Mouse (Mus musculus) limb, embryonic 14.5 days (tissue): ENCODE measurements around the gene Saysd1. TPM values are rescaled to one million over a fixed set of nuclear protein-coding genes. Genes with fewer than 3 reads are reported as not detected.

ENCODE experiments used
- ATAC-seq: fragments of 200-750 bp; cut with Nextera tagmentation; 2 replicates; pipeline ENCODE4 v1.8.0; 2017; ENCODE audit warnings: low read depth, moderate number of reproducible peaks, moderate TSS enrichment; ENCODE audit not compliant: low FRiP score
- DNase-seq: peaks from one replicate; pipeline ENCODE4 v3.0.0-alpha.2; 2015; ENCODE audit warnings: low spot score
- H3K27ac ChIP-seq: fragments of 300-500 bp; sonication (generic); replicated peaks from 2 replicates; pipeline ENCODE4 v1.5.1; 2014; ENCODE audit warnings: low read depth, mild to moderate bottlenecking, low read length, moderate library complexity, mixed read lengths
- H3K27me3 ChIP-seq: fragments of 300-500 bp; sonication (generic); 2 replicates; pipeline ENCODE4 v1.6.1; 2014; ENCODE audit warnings: low read length, mixed read lengths; ENCODE audit not compliant: control insufficient read depth, insufficient read depth
- H3K36me3 ChIP-seq: fragments of 300-500 bp; sonication (generic); 2 replicates; pipeline ENCODE4 v1.6.1; 2014; ENCODE audit warnings: mild to moderate bottlenecking, low read length, moderate library complexity, mixed read lengths; ENCODE audit not compliant: control insufficient read depth, insufficient read depth
- H3K4me1 ChIP-seq: fragments of 300-500 bp; sonication (generic); 2 replicates; pipeline ENCODE4 v1.6.1; 2014; ENCODE audit warnings: antibody characterized with exemption, low read length, mixed read lengths; ENCODE audit not compliant: control insufficient read depth, insufficient read depth
- H3K4me2 ChIP-seq: fragments of 300-500 bp; sonication (generic); replicated peaks from 2 replicates; pipeline ENCODE4 v1.6.1; 2014; ENCODE audit warnings: low read depth, mild to moderate bottlenecking, low read length, moderate library complexity; ENCODE audit not compliant: severe bottlenecking
- H3K4me3 ChIP-seq: fragments of 300-500 bp; sonication (generic); replicated peaks from 2 replicates; pipeline ENCODE4 v1.5.1; 2014; ENCODE audit warnings: low read length
- H3K9ac ChIP-seq: fragments of 300-500 bp; sonication (generic); 2 replicates; pipeline ENCODE4 v1.6.1; 2014; ENCODE audit warnings: mild to moderate bottlenecking, low read depth, low read length, moderate library complexity; ENCODE audit not compliant: severe bottlenecking
- H3K9me3 ChIP-seq: fragments of 300-500 bp; sonication (generic); 2 replicates; pipeline ENCODE4 v1.6.1; 2016; ENCODE audit warnings: low read length; ENCODE audit not compliant: control insufficient read depth
- POLR2A ChIP-seq: fragments of 200-500 bp; IDR thresholded peaks from 2 replicates; pipeline ENCODE4 v1.8.0; 2012; ENCODE audit warnings: inconsistent platforms, mild to moderate bottlenecking, moderate library complexity, borderline replicate concordance; ENCODE audit not compliant: insufficient read depth, insufficient read length; ENCODE audit errors: extremely low read depth
- WGBS: fragments of 180-500 bp; shearing (Covaris S2); extraction: QIAGEN DNeasy Blood & Tissue Kit; methylation state at CpG from one replicate; pipeline ENCODE4 v1.1.7; 2014; 5-methylcytosine and 5-hydroxymethylcytosine counted together
- polyA plus RNA-seq, 2 experiments: library from polyadenylated mRNA; depleted of rRNA in 1 of 2; stranded (reverse) in 1 of 2; unstranded in 1 of 2; fragments of >200 nt; fragmentation: Nextera tagmentation in 1 of 2; extraction: Ambion mirVana in 1 of 2; gene quantifications; 2 replicates each; pipeline versions ENCODE4 v1.2.1 to v1.2.3; 2012 to 2014

Saysd1 gene
- polyA plus RNA-seq, 2 experiments, result 8.9 to 15.6 TPM

DNA sequence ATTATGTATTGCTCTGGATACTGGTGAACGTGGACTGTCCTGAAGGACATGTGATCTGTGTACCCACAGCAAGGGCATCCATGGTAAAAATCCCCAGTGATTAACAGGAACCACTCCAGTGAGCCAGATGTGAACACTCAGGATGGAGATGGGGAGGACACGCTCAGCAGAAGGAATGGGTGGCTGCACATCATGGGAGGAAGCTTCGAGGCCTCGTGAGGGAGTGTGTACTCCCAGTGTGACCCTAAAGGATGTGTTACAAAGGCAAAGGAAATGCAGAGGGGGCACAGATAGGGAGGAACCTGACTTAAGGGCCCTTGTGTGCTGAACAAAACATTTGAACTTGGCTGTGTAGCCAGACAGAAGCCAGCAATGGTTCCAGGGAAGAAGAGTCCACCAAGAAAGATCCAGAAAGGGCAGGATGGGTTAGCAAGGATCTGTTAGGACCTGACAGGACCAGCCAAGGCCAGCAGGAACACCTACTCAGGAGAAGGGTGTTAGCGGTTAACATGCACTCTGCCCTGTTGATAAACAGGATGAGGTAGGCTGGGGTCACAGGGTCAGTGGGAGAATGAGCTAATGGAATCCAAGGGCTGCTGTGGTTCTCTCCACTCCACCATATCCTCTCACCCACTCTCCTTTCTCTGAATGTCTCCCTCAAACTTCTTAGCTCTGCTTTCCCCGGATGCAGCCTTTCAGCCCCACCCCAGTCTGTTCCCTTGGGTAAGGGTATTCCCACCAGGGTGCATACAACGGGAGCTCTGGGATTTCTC lies 25.0 kb downstream of the Saysd1 start:
- Histone ChIP-seq H3K27me3 (no peaks in the 10 kb centered on the region), H3K4me1 (peaks cover 7% of the 10 kb centered on the region), H3K4me3 (no peak overlapping the region), H3K36me3 (no peaks in the 10 kb centered on the region), H3K9me3 (no peaks in the 10 kb centered on the region), H3K27ac (no peak overlapping the region), H3K9ac (no peak overlapping the region), H3K4me2 (no peak overlapping the region)
- WGBS, result 57% methylated on average over 7 of the region's 7 CpGs
- ATAC-seq, result no peak
- no peak for TF ChIP-seq POLR2A
- DNase-seq, result no peak

DNA sequence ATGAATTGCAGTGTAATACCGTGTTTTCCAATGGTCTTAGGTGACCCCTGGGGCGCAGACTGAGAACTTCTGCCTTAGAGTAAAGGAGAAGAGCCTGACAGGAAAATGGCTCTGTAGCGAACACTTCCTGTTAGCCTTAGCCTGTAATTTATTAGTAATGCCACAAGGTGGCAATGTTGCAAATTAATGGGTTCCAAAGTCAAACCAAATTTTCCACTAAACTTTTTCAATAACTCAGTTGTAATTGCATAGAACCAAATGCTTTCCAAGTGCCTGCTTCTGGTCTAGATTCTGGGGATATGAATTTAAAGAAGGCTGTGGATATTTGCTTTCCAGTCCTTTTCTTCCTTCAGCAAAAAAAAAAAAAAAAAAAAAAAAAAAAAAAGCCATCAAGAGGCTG lies 26.1 kb downstream of the Saysd1 start:
- 62% methylated on average over 3 of the region's 3 CpGs for WGBS
- no peak overlapping the region for H3K4me3 ChIP-seq
- H3K4me1 ChIP-seq, result peaks cover 7% of the 10 kb centered on the region
- no peak overlapping the region for H3K4me2 ChIP-seq
- H3K9me3 ChIP-seq, result no peaks in the 10 kb centered on the region
- no peaks in the 10 kb centered on the region for H3K36me3 ChIP-seq
- no peak for DNase-seq
- H3K27ac ChIP-seq, result no peak overlapping the region
- TF ChIP-seq POLR2A, result no peak
- no peaks in the 10 kb centered on the region for H3K27me3 ChIP-seq
- no peak for ATAC-seq
- no peak overlapping the region for H3K9ac ChIP-seq

DNA sequence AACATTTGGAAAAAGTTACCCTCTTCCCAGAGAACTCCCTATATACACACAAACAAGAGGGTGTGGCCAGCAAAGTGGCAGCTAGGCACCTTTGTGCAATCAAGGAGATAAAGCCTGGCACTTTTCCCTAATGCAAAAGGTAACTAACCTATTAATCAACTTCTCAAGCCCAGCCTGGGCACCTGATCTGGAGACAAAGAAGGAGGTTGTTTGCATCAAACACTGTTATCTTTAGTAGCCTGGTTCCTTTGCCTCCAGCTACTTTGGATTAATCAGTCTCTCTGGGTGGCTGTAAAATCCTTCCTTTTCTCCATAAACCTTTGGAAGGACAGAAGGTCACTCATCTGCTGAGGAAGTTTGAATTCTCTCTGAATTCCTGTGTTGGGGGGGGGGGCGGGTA lies 27.4 kb downstream of the Saysd1 start:
- no peak for ATAC-seq
- Histone ChIP-seq H3K4me3 (no peak overlapping the region), H3K27me3 (no peaks in the 10 kb centered on the region), H3K27ac (no peak overlapping the region), H3K9me3 (no peaks in the 10 kb centered on the region), H3K36me3 (no peaks in the 10 kb centered on the region), H3K4me2 (no peak overlapping the region), H3K4me1 (peaks cover 1% of the 10 kb centered on the region; the same call in 1 of the 2 replicates), H3K9ac (no peak overlapping the region)
- TF ChIP-seq POLR2A, result no peak
- 78% methylated on average over 1 of the region's 1 CpGs for WGBS
- DNase-seq, result no peak

DNA sequence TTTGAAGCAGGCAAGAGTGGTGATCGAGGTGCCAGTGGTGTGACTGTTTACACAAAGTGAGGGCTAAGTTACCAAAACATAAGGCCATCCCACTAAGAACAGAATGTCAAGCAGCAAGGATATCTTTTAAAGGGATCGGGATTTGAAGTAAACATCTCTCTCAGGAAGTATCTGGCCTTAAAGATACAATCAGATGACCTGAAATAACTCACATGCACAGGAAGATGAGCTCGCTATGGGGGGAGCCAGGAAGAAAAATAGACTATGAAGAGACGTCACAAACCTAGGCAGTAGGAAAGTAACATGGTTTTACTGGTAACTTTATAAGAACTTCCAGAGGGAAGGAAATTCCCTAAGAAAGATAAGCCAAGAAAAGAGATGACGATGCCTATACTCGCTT lies 32.1 kb downstream of the Saysd1 start:
- H3K4me2 ChIP-seq, result no peak overlapping the region
- H3K4me3 ChIP-seq, result no peak overlapping the region
- H3K36me3 ChIP-seq, result no peaks in the 10 kb centered on the region
- WGBS, result 77% methylated on average over 6 of the region's 6 CpGs
- H3K27me3 ChIP-seq, result no peaks in the 10 kb centered on the region
- no peaks in the 10 kb centered on the region for H3K4me1 ChIP-seq
- H3K9ac ChIP-seq, result no peak overlapping the region
- no peak for DNase-seq
- ATAC-seq, result no peak
- no peak overlapping the region for H3K27ac ChIP-seq
- no peak for TF ChIP-seq POLR2A
- H3K9me3 ChIP-seq, result no peaks in the 10 kb centered on the region

DNA sequence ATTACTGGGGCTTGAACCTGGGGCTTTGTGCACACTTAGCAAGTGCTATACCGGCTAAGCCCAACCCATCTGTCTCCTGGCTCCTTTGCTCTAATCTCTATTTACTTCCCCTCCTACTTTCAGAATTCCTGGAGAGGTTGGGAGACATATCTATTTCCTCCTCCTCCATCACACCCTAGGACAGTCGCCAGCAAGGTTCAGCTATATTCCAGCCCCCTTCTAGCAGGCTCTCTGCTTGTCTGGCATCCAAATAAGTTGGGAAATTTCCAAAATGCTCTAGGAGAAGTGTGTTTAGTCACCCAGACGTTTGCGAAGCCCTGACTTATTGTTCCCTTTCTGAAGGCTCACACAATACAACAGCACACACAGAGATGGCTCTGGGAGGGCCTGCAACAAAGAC lies 35.1 kb downstream of the Saysd1 start:
- Histone ChIP-seq H3K4me3 (no peak overlapping the region), H3K4me2 (no peak overlapping the region), H3K27me3 (no peaks in the 10 kb centered on the region), H3K36me3 (no peaks in the 10 kb centered on the region), H3K27ac (no peak overlapping the region), H3K4me1 (no peaks in the 10 kb centered on the region), H3K9me3 (no peaks in the 10 kb centered on the region), H3K9ac (no peak overlapping the region)
- WGBS, result 61% methylated on average over 4 of the region's 4 CpGs
- DNase-seq (no peak), ATAC-seq (no peak)
- no peak for TF ChIP-seq POLR2A
